Mouse (Mus musculus) embryonic facial prominence, embryonic 10.5 days (tissue): ENCODE data around the gene Neurl3. TPM values are rescaled to one million over a fixed set of nuclear protein-coding genes. Genes with fewer than 3 reads are reported as not detected.

Source experiments
- DNase-seq: peaks from one replicate; pipeline ENCODE4 v3.0.0-alpha.2; 2017; ENCODE audit warnings: low spot score
- H3K27ac ChIP-seq: fragments of 300-500 bp; sonication (generic); replicated peaks from 2 replicates; pipeline ENCODE4 v1.5.1; 2016; ENCODE audit warnings: mild to moderate bottlenecking
- H3K27me3 ChIP-seq: fragments of 300-500 bp; sonication (generic); replicated peaks from 2 replicates; pipeline ENCODE4 v1.6.1; 2016; ENCODE audit warnings: low read depth, mild to moderate bottlenecking; ENCODE audit not compliant: poor library complexity, severe bottlenecking
- H3K36me3 ChIP-seq: fragments of 300-500 bp; sonication (generic); replicated peaks from 2 replicates; pipeline ENCODE4 v1.6.1; 2016; ENCODE audit warnings: mild to moderate bottlenecking, moderate library complexity
- H3K4me1 ChIP-seq: fragments of 300-500 bp; sonication (generic); 2 replicates; pipeline ENCODE4 v1.6.1; 2016
- H3K4me3 ChIP-seq: fragments of 300-500 bp; sonication (generic); 2 replicates; pipeline ENCODE4 v1.5.1; 2016; ENCODE audit warnings: mild to moderate bottlenecking, moderate library complexity
- H3K9me3 ChIP-seq: fragments of 300-500 bp; sonication (generic); 2 replicates; pipeline ENCODE4 v1.6.1; 2016; ENCODE audit warnings: mild to moderate bottlenecking
- WGBS: fragments of 180-500 bp; shearing (Covaris S2); methylation state at CpG from one replicate; pipeline ENCODE4 v1.1.7; 2016; 5-methylcytosine and 5-hydroxymethylcytosine counted together
- polyA plus RNA-seq: library from polyadenylated mRNA; unstranded; fragments of >200 nt; fragmentation: Nextera tagmentation; extraction: Ambion mirVana; gene quantifications from 2 replicates; pipeline ENCODE4 v1.2.1, GENCODE M21; 2016

Neurl3 gene
- polyA plus RNA-seq, 1 experiment from 2014 or later = 0.27 TPM

- WGBS = 85% methylated on average over 6 of the region's 6 CpGs
- DNase-seq = no peak
- Histone ChIP-seq H3K36me3 (no peaks in the 10 kb centered on the region), H3K4me1 (peaks cover 22% of the 10 kb centered on the region), H3K27ac (no peak overlapping the region), H3K27me3 (peaks cover 31% of the 10 kb centered on the region), H3K4me3 (no peak overlapping the region), H3K9me3 (no peaks in the 10 kb centered on the region)
These were observed 8.2 kb downstream of the Neurl3 start for GRCm38 (mm10) chr1:36266293-36266692.

DNA sequence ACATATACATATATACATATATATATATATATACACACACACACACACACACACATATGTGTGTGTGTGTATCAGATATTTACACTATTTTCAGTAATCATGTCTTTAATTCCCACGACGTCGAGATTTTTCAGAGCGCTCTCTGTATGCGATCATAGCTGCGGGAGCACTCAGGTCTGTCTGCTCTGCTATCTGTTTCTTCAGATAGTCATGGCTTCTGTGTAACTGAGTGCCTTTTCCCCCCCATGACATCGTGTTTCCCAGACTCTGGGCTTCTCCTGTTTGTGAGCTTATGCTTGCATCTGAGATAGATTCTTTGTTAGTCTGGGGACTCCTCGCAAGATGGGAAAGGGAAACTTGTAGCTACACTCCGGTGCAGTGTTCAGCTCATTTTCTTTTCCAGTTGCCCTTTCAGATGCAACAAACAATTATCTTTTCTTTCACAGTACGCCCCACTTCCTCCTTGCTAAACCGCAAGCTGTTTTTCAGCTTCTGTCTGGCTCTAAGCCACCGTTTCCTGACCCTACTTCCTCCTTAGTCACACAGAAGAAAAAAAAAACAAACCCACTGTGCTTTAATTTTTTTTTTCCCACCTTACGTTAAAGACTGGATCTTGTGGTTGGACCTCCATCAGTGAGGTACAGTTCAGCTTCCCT, 10.5 kb downstream of the Neurl3 start:
- no peak overlapping the region for H3K4me3 ChIP-seq
- peaks cover 1% of the 10 kb centered on the region; the same call in 1 of the 2 replicates for H3K4me1 ChIP-seq
- peaks cover 8% of the 10 kb centered on the region for H3K27me3 ChIP-seq
- no peaks in the 10 kb centered on the region for H3K9me3 ChIP-seq
- WGBS = 61% methylated on average over 13 of the region's 13 CpGs
- H3K27ac ChIP-seq = peak overlapping the region; percentile 40
- H3K36me3 ChIP-seq = no peaks in the 10 kb centered on the region
- DNase-seq = no peak

DNA sequence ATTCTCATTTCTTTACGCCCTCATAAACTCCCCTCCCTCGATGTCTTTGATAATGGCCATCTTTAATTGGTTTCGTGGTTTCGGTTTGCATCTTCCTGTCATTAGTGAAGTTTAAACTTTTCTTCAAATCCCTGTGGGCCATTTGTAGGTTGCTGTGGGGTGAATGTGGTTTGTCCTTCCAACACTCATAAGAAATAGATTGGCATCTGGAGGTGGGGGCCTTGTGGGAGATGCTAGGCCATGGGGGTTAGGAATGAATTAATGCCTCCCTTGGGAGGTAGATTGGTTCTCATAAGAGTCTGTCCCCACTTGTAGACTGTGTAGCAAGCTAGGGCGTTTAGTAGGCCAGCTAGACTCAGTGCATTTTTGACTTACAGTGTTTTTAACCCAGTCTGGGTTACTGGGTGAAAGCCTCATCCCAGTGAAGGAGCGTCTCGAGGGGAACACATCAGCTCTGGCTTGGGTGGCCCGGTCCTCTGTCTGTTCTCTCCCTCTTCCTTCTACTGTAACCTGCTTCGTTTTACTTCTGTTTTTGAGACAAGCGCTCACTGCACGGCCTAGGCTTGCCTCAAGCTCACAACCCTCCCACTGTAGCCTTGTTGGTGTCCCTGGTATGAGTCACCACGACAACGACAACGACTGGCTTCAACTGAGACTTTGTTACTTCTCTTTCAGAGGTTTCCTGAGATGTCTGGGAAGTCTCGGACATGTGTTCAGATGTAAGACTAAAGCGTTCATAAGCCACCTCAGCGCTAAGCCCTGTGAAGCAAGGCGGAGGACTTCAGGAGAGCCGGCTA, 12.6 kb downstream of the Neurl3 start:
- Histone ChIP-seq H3K36me3 (no peaks in the 10 kb centered on the region), H3K27ac (no peak overlapping the region), H3K9me3 (peaks cover 4% of the 10 kb centered on the region; the same call in 1 of the 2 replicates), H3K27me3 (no peaks in the 10 kb centered on the region), H3K4me3 (no peak overlapping the region), H3K4me1 (no peaks in the 10 kb centered on the region)
- 85% methylated on average over 19 of the region's 19 CpGs for WGBS
- no peak for DNase-seq

GRCm38 (mm10) chr1:36260418-36260817, 14.1 kb downstream of the Neurl3 start:
- H3K36me3 ChIP-seq = no peaks in the 10 kb centered on the region
- no peak overlapping the region for H3K27ac ChIP-seq
- peaks cover 10% of the 10 kb centered on the region for H3K9me3 ChIP-seq
- WGBS = 95% methylated on average over 1 of the region's 1 CpGs
- H3K27me3 ChIP-seq = peaks cover 13% of the 10 kb centered on the region
- H3K4me1 ChIP-seq = peaks cover 4% of the 10 kb centered on the region; the same call in 1 of the 2 replicates
- H3K4me3 ChIP-seq = no peak overlapping the region
- DNase-seq = no peak

- Histone ChIP-seq H3K36me3 (no peaks in the 10 kb centered on the region), H3K27me3 (peaks cover 25% of the 10 kb centered on the region), H3K4me1 (peaks cover 13% of the 10 kb centered on the region), H3K27ac (no peak overlapping the region), H3K9me3 (peaks cover 10% of the 10 kb centered on the region), H3K4me3 (no peak overlapping the region)
- WGBS = 98% methylated on average over 2 of the region's 2 CpGs
- DNase-seq = no peak
These were observed 15.2 kb downstream of the Neurl3 start for GRCm38 (mm10) chr1:36259281-36259680.

- peaks cover 10% of the 10 kb centered on the region for H3K9me3 ChIP-seq
- no peak for DNase-seq
- peaks cover 13% of the 10 kb centered on the region for H3K4me1 ChIP-seq
- no peak overlapping the region for H3K4me3 ChIP-seq
- peaks cover 31% of the 10 kb centered on the region for H3K27me3 ChIP-seq
- 73% methylated on average over 2 of the region's 2 CpGs for WGBS
- no peaks in the 10 kb centered on the region for H3K36me3 ChIP-seq
- no peak overlapping the region for H3K27ac ChIP-seq
These were observed 15.8 kb downstream of the Neurl3 start for GRCm38 (mm10) chr1:36258631-36259030.

DNA sequence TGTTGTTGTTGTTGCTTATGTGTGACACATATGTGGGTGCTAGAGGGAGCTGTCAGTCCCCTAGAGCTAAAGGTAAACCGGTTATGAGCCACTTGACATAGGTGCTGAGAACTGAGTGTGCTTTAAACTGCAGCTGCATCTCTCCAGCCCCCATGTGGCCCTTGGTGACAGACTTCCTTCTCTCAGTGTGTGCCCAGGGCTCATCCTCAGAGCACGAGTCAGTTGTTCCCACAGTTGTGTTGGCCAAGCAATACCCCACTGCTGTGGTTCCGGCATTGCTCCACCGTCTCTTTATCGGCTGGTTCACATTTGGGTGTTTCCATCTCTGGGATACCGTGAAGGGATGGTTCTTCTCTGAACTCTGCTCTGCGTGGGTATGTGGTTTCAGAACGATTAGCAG, 17.2 kb downstream of the Neurl3 start:
- Histone ChIP-seq H3K27me3 (peaks cover 34% of the 10 kb centered on the region), H3K4me1 (peaks cover 13% of the 10 kb centered on the region), H3K9me3 (peaks cover 10% of the 10 kb centered on the region), H3K27ac (no peak overlapping the region), H3K4me3 (no peak overlapping the region), H3K36me3 (no peaks in the 10 kb centered on the region)
- 91% methylated on average over 8 of the region's 8 CpGs for WGBS
- no peak for DNase-seq

- 21% methylated on average over 20 of the region's 20 CpGs for WGBS
- Histone ChIP-seq H3K36me3 (no peaks in the 10 kb centered on the region), H3K9me3 (peaks cover 10% of the 10 kb centered on the region), H3K4me3 (peak overlapping the region; percentile 25; the same call in 1 of the 2 replicates), H3K27ac (no peak overlapping the region; the same call in 1 of the 2 replicates), H3K27me3 (peaks cover 34% of the 10 kb centered on the region), H3K4me1 (peaks cover 19% of the 10 kb centered on the region)
- DNase-seq = peak; percentile 23
These were observed 18.4 kb downstream of the Neurl3 start for GRCm38 (mm10) chr1:36255871-36256640.

DNA sequence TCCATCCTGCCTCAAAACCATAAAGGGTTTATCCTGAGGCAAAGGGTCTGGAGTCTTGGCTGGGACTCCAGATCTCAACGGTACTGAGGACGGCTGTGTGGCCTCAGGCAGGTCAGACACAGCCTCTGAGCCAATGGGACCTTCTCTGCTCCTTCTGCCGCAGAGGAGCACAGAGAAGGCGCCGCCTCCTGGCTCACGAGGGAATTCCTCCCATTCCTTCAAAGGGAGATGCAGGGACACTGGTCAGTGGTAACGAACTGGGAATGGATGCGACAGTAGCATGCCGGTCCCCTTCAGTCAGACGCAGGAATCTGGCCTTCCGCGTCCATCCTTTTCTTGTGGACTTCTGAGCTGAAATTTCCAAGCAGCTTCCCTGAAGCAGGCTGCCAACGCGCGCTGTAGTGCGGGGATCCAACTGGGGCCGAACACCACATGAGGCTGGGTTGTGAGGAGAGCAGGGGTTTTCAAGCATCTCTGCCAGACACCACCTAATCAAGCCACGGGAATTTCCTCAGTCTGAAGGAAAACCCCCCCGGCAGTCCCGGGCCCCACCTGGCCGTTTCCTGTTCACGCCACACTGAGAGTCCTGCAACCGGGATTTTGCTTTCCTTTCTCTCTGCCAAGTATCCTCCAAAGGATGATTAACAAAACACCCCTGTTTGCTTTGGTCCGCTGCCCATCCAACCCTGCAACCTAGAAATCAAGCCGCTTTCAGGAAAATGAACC, 19.7 kb downstream of the Neurl3 start:
- DNase-seq = peak; percentile 63
- peak overlapping the region; percentile 54 for H3K27ac ChIP-seq
- 8% methylated on average over 25 of the region's 25 CpGs for WGBS
- H3K4me3 ChIP-seq = peak overlapping the region; percentile 48
- H3K4me1 ChIP-seq = peaks cover 21% of the 10 kb centered on the region
- H3K36me3 ChIP-seq = no peaks in the 10 kb centered on the region
- peaks cover 34% of the 10 kb centered on the region for H3K27me3 ChIP-seq
- H3K9me3 ChIP-seq = peaks cover 10% of the 10 kb centered on the region

- DNase-seq = peak; percentile 67
- 12% methylated on average over 6 of the region's 6 CpGs for WGBS
- H3K27ac ChIP-seq = no peak overlapping the region
- peaks cover 21% of the 10 kb centered on the region for H3K4me1 ChIP-seq
- no peak overlapping the region for H3K4me3 ChIP-seq
- peaks cover 5% of the 10 kb centered on the region for H3K9me3 ChIP-seq
- peaks cover 34% of the 10 kb centered on the region for H3K27me3 ChIP-seq
- no peaks in the 10 kb centered on the region for H3K36me3 ChIP-seq
These were observed 21.7 kb downstream of the Neurl3 start for GRCm38 (mm10) chr1:36252791-36253190.

DNA sequence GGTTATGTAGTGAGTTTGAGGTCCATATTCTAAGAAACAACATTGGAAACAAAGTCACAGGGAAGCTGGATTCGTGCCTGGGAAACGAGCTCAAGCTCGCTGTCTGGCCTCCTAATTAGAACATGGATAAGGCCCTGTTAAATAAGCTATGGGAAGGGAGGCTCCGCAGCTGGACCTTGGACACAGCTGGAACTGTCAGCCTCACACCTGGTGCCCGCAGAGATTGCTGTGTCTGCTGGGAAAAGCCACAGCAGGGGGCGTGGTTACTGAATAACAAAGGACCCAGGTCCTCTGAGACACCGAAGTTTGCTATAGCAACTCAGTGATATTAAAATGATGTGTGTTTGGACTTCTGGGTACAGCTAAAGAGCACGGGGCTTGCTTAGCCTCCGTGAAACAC, 23.1 kb downstream of the Neurl3 start:
- H3K27ac ChIP-seq = no peak overlapping the region
- peak; percentile 28 for DNase-seq
- H3K27me3 ChIP-seq = peaks cover 31% of the 10 kb centered on the region
- no peaks in the 10 kb centered on the region for H3K36me3 ChIP-seq
- peaks cover 2% of the 10 kb centered on the region for H3K9me3 ChIP-seq
- 5% methylated on average over 9 of the region's 9 CpGs for WGBS
- H3K4me3 ChIP-seq = no peak overlapping the region
- H3K4me1 ChIP-seq = peaks cover 21% of the 10 kb centered on the region

GRCm38 (mm10) chr1:36246688-36247087, 27.8 kb downstream of the Neurl3 start:
- 58% methylated on average over 6 of the region's 6 CpGs for WGBS
- H3K27me3 ChIP-seq = no peaks in the 10 kb centered on the region
- DNase-seq = no peak
- H3K9me3 ChIP-seq = no peaks in the 10 kb centered on the region
- H3K36me3 ChIP-seq = no peaks in the 10 kb centered on the region
- H3K4me3 ChIP-seq = no peak overlapping the region
- no peak overlapping the region for H3K27ac ChIP-seq
- H3K4me1 ChIP-seq = peaks cover 18% of the 10 kb centered on the region
